Mouse (Mus musculus) midbrain, postnatal 0 days (tissue): ENCODE data around the gene Grap. TPM values are rescaled to one million over a fixed set of nuclear protein-coding genes. Genes with fewer than 3 reads are reported as not detected.

Experiments used
- ATAC-seq: fragments of 200-750 bp; cut with Nextera tagmentation; 2 replicates; pipeline ENCODE4 v1.8.0; 2017; ENCODE audit warnings: moderate number of reproducible peaks, mild to moderate bottlenecking, moderate TSS enrichment, moderate library complexity; ENCODE audit not compliant: low FRiP score
- DNase-seq: peaks from one replicate; pipeline ENCODE4 v3.0.0-alpha.2; 2015; ENCODE audit warnings: low spot score
- H3K27ac ChIP-seq: fragments of 300-500 bp; sonication (generic); 2 replicates; pipeline ENCODE4 v1.5.1; 2014; ENCODE audit warnings: low read depth, mild to moderate bottlenecking, low read length, mixed read lengths
- H3K27me3 ChIP-seq: fragments of 300-500 bp; sonication (generic); 2 replicates; pipeline ENCODE4 v1.6.1; 2014; ENCODE audit warnings: low read length, control low read depth, mixed read lengths; ENCODE audit not compliant: insufficient read depth
- H3K36me3 ChIP-seq: fragments of 300-500 bp; sonication (generic); 2 replicates; pipeline ENCODE4 v1.6.1; 2014; ENCODE audit warnings: low read length, control low read depth, mixed read lengths; ENCODE audit not compliant: insufficient read depth
- H3K4me1 ChIP-seq: fragments of 300-500 bp; sonication (generic); 2 replicates; pipeline ENCODE4 v1.6.1; 2014; ENCODE audit warnings: mild to moderate bottlenecking, control low read depth, antibody characterized with exemption, low read length, mixed read lengths; ENCODE audit not compliant: insufficient read depth
- H3K4me2 ChIP-seq: fragments of 300-500 bp; sonication (generic); 2 replicates; pipeline ENCODE4 v1.6.1; 2014; ENCODE audit warnings: low read depth, mild to moderate bottlenecking, low read length, mixed read lengths; ENCODE audit not compliant: poor library complexity, severe bottlenecking
- H3K4me3 ChIP-seq: fragments of 300-500 bp; sonication (generic); 2 replicates; pipeline ENCODE4 v1.5.1; 2014; ENCODE audit warnings: low read depth, mild to moderate bottlenecking, low read length, moderate library complexity
- H3K9ac ChIP-seq: fragments of 300-500 bp; sonication (generic); replicated peaks from 2 replicates; pipeline ENCODE4 v1.6.1; 2014; ENCODE audit warnings: mild to moderate bottlenecking, low read length, moderate library complexity, mixed read lengths; ENCODE audit not compliant: poor library complexity, severe bottlenecking
- H3K9me3 ChIP-seq: fragments of 300-500 bp; sonication (generic); 2 replicates; pipeline ENCODE4 v1.6.1; 2016; ENCODE audit warnings: low read length, control low read depth
- CTCF ChIP-seq: IDR thresholded peaks from 2 replicates; pipeline ENCODE4 v1.5.1; 2016; ENCODE audit warnings: antibody characterized with exemption, mild to moderate bottlenecking
- WGBS: fragments of 180-500 bp; shearing (Covaris S2); extraction: QIAGEN DNeasy Blood & Tissue Kit; methylation state at CpG from one replicate; pipeline ENCODE4 v1.1.7; 2014; 5-methylcytosine and 5-hydroxymethylcytosine counted together
- polyA plus RNA-seq: library from polyadenylated mRNA; unstranded; fragments of >200 nt; fragmentation: Nextera tagmentation; extraction: Ambion mirVana; gene quantifications from 2 replicates; pipeline ENCODE4 v1.2.1, GENCODE M21; 2015
- total RNA-seq: library from RNA; depleted of rRNA; stranded (reverse); fragments of >200 nt; gene quantifications from 2 replicates; pipeline ENCODE4 v1.2.3, GENCODE M21; 2014

The Grap gene
- total and polyA plus RNA-seq, 2 experiments from 2014 or later = 5.8 to 6.6 TPM

DNA sequence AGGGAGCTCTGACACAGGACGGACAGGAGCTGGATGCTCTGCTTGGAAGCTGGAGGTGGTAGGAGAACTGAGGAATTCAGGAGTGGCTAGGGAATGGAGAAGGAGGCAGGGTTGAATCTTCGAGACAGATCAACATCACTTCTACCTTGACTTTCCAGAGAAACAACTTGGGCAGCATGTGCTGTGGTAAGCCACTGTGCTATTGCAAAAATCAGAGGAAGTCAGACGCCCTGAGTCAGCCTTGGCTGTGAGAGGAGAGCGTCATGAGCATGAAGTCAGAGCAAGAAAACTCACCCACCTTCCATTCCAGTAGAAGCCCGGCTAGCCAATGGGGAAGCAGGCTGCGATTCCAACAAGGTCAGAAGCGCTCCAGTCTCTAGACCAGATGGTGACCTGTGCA, 11.0 kb upstream of the Grap start:
- Histone ChIP-seq H3K27ac (no peak overlapping the region), H3K36me3 (no peaks in the 10 kb centered on the region), H3K4me3 (no peak overlapping the region), H3K4me1 (no peaks in the 10 kb centered on the region), H3K4me2 (no peak overlapping the region), H3K9ac (no peak overlapping the region), H3K9me3 (no peaks in the 10 kb centered on the region), H3K27me3 (no peaks in the 10 kb centered on the region)
- no peak for ATAC-seq
- 83% methylated on average over 7 of the region's 7 CpGs for WGBS
- TF ChIP-seq CTCF = no peak
- no peak for DNase-seq

DNA sequence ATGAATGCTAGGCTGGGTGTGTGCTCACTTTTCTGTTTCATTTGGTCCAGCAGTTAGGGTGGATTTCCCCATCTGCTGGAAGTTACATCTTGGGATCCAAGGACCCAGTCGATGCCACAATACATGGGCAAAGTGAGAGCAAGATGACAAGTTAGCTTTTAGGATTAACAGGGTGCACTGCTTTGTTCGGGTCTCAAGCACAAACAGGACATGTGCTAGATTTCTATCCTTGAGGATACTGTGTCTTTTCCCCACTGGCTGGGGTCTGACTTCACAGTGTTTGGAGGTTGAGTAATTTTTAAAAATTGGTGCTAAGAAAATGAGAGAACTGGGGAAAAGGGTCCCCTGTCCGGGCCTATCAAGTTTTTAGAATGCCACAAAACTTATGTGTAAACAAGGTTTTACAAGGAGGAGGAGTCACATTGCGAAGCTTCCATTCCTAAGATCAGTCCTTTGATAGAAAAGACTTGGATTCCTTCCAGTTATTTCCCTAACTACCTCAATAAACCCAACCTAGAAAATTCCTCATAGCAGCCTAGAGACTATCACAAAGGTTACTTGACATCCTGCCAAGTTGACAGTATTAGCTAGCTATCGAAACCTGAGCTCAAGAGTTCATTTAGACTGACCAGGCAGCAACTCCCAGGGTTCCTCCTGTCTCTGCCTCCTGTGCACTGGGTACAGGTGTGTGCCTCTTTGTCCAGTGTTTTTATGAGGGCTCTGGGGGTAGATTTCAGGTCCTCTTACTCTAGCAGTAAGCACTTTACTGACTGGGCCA, 9.7 kb upstream of the Grap start:
- DNase-seq (no peak), ATAC-seq (no peak)
- Histone ChIP-seq H3K27ac (no peak overlapping the region), H3K27me3 (no peaks in the 10 kb centered on the region; the same call in 1 of the 2 replicates), H3K36me3 (no peaks in the 10 kb centered on the region), H3K4me1 (no peaks in the 10 kb centered on the region), H3K9me3 (no peaks in the 10 kb centered on the region), H3K4me2 (no peak overlapping the region), H3K4me3 (no peak overlapping the region), H3K9ac (no peak overlapping the region)
- 76% methylated on average over 5 of the region's 5 CpGs for whole genome bisulfite sequencing
- no peak for TF ChIP-seq CTCF

DNA sequence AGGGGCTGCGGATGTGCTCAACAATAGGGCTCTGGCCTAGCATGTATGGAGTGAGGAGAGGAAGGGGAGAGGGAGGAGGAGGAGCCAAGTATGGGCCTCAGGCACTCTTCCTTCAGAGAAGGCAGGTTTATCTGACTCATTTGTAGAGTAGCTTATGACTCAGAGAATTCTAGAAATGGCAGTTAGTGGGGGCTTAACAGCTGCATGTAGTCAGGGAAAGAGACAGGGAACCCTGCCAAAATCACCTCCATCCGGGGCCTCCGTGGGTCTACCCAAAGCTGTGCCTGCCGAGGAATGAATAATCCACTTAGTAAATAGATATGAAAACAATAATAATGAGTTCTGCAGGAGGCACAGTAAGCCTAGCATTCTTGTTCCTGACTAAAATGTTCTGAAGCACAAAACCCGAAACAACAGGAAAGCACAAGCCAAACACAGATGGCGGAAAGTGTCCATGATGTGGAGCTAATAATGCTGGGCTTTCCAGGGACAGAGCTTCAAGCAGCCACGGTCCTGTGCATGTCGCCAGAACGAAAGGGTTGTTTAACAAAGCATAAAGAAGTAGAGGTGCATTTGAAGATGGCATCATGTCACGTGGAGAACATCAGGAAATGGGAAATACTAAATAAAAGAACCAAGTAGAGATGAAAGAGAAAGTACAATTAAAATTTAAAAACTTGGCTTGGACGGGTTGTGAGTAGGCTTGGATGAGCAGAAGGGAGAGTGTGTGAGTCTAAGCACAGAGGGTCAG, 8.3 kb upstream of the Grap start:
- Histone ChIP-seq H3K9ac (no peak overlapping the region), H3K36me3 (no peaks in the 10 kb centered on the region), H3K9me3 (no peaks in the 10 kb centered on the region), H3K27ac (no peak overlapping the region), H3K27me3 (no peaks in the 10 kb centered on the region; the same call in 1 of the 2 replicates), H3K4me2 (no peak overlapping the region), H3K4me1 (no peaks in the 10 kb centered on the region), H3K4me3 (no peak overlapping the region)
- 64% methylated on average over 11 of the region's 11 CpGs for WGBS
- TF ChIP-seq CTCF = no peak
- DNase-seq = peak; percentile 16
- no peak for ATAC-seq

DNA sequence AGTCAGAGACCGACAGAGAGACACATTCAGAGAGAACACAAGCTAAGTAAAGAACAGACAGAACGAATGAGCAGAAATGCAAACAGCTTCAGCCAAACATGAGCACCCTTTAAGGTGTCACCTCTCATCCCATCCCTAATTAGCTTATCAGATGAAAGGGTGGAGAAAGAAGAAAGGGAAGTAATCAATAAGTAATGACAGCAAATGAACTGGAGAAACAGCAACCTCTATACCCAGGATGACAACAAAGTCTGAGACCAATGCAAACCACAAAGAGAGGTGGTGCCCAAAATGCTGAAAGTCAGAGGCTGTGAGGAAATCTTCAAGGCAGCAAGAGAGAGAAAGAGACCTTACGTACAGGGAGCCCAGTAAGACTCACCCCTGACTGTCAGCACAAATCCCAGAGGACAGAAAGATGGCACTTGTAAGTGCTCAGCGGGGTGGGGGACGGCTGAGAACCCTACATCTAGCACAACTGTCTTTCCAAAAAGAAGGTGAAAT, 7.7 kb upstream of the Grap start:
- H3K4me1 ChIP-seq = no peaks in the 10 kb centered on the region
- ATAC-seq (no peak), DNase-seq (no peak)
- no peak for TF ChIP-seq CTCF
- H3K4me2 ChIP-seq = no peak overlapping the region
- no peak overlapping the region for H3K9ac ChIP-seq
- no peaks in the 10 kb centered on the region; the same call in 1 of the 2 replicates for H3K27me3 ChIP-seq
- no peaks in the 10 kb centered on the region for H3K36me3 ChIP-seq
- no peak overlapping the region for H3K4me3 ChIP-seq
- WGBS = 78% methylated on average over 5 of the region's 5 CpGs
- no peaks in the 10 kb centered on the region for H3K9me3 ChIP-seq
- H3K27ac ChIP-seq = no peak overlapping the region

DNA sequence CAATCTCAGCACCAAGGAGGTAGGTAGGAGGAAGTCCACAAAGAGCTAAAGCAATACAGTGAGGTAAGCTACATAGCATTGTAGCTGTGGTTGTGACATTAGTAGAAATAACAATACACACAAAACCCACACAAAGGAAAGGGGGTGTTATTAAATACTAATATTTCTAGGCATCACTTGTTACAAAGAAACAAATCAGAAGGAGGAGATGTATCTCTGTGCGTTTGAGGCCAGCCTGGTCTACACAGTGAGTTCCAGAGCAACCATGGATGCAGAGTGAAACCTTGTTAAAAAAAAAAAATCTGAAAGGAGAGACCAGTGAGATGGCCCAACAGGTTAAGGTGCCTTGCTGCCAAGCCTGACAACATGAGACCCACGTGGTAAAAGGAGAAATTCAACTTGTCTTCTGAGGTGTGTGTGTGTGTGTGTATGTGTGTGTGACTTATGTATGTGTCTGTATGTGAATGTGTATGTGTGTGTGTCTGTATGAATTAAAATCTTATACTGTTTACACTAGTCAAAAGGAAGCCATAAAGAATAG, 6.5 kb upstream of the Grap start:
- H3K36me3 ChIP-seq = no peaks in the 10 kb centered on the region
- H3K4me2 ChIP-seq = no peak overlapping the region
- ATAC-seq = no peak
- DNase-seq = no peak
- no peak overlapping the region for H3K4me3 ChIP-seq
- no peaks in the 10 kb centered on the region; the same call in 1 of the 2 replicates for H3K27me3 ChIP-seq
- H3K9ac ChIP-seq = no peak overlapping the region
- no peak for TF ChIP-seq CTCF
- H3K9me3 ChIP-seq = no peaks in the 10 kb centered on the region
- no peak overlapping the region for H3K27ac ChIP-seq
- H3K4me1 ChIP-seq = no peaks in the 10 kb centered on the region
- 64% methylated on average over 2 of the region's 2 CpGs for WGBS
